In the genomic region with DNA sequence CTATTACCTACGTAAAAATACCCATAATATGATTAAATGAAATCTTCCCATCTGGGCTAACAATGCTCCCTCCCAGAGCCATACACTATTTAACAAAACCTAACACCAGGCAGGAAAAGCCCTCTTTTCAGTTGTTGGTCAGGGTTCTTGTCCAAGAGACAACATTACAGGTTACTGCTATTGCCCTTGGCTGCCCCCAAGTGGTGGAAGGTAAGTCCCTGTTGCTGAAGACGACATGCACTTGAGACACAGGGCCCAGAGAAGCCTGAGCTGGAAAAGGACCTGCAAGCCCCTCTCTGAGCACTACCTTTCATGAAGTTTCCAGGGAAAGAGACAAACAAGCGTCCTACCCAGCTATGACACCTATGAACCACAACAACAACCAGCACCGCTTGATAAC, we compare ENCODE assay signal across 8 mouse cellular contexts. TPM values are rescaled to one million over a fixed set of nuclear protein-coding genes. Genes with fewer than 3 reads are reported as not detected.
A peak's percentile ranks its signal among the peaks of the same experiment; 100 is the strongest.
DNase-seq lines count a peak whose midpoint lies in the region; ATAC-seq and TF ChIP-seq lines count a peak whose summit lies in the region.

No protein-coding gene starts in this region.

- no peaks in the 10 kb centered on the region for H3K9me3 ChIP-seq in ES-E14 (ENCODE audit: control insufficient read depth, insufficient read depth, low read depth, low read length)

- DNase-seq in layer of hippocampus, adult 11-12 months (ENCODE audit: low spot score): peak; percentile 56
- DNase-seq in layer of hippocampus, adult 9-11 months: no peak
- peak; percentile 51 for DNase-seq in ES-E14 (ENCODE audit: low read depth, low spot score)
- DNase-seq in fibroblast of lung, adult 2 months (ENCODE audit: low read depth): peak; percentile 10
- peak; percentile 24 for DNase-seq in liver, adult 2 months (ENCODE audit: extremely low read depth, low read depth, low spot score)
- DNase-seq in retina, postnatal 7 days (ENCODE audit: low read depth, low spot score): peak; percentile 34

- in situ Hi-C loops in ES-E14 (cut with MboI; ENCODE audit: low sequenced_read_pairs in 2 of 2, unreplicated experiment in 2 of 2): no loop called here

- H3K4me1 ChIP-seq in ES-E14 (ENCODE audit: control insufficient read depth in 2 of 2, insufficient read depth in 2 of 2, low read length in 2 of 2, poor library complexity in 1 of 2): no peaks in the 10 kb centered on the region
- H3K4me1 ChIP-seq in bone marrow, adult 2 months (ENCODE audit: control insufficient read depth, insufficient read depth, low read length): no peaks in the 10 kb centered on the region
- H3K4me1 ChIP-seq in liver, adult 2 months (ENCODE audit: control insufficient read depth, insufficient read depth, low read length): no peaks in the 10 kb centered on the region

- H3K27me3 ChIP-seq in liver, adult 2 months (ENCODE audit: control insufficient read depth, insufficient read depth, low read length): no peaks in the 10 kb centered on the region

- peaks cover 16% of the 10 kb centered on the region for H3K36me3 ChIP-seq in ES-E14 (ENCODE audit: control insufficient read depth, insufficient read depth, low read length, poor library complexity, severe bottlenecking)
- peaks cover 30% of the 10 kb centered on the region for H3K36me3 ChIP-seq in liver, adult 2 months (ENCODE audit: control insufficient read depth, insufficient read depth, low read length)

- no peak overlapping the region for H3K9ac ChIP-seq in ES-E14 (ENCODE audit: insufficient read depth, low read depth, low read length, poor library complexity, severe bottlenecking)
- H3K9ac ChIP-seq in liver, adult 2 months (ENCODE audit: low read depth, low read length): no peak overlapping the region

- TF ChIP-seq CTCF in bone marrow, adult 2 months (IDR thresholded peaks at IDR 0.05; ENCODE audit: control insufficient read depth, insufficient read depth, low read length): peak; percentile 59
- peak; percentile 64 for TF ChIP-seq CTCF in liver, adult 2 months (IDR thresholded peaks at IDR 0.05; ENCODE audit: low read depth, low read length)

- H3K27ac ChIP-seq in ES-E14 (ENCODE audit: insufficient read depth, low read depth, low read length, poor library complexity, severe bottlenecking): no peak overlapping the region
- H3K27ac ChIP-seq in bone marrow, adult 2 months (ENCODE audit: control insufficient read depth, insufficient read depth, low read depth, low read length, poor library complexity): no peak overlapping the region
- H3K27ac ChIP-seq in liver, adult 2 months (replicated peaks; ENCODE audit: insufficient read depth, low read depth, low read length): no peak overlapping the region

- H3K79me2 ChIP-seq in liver, adult 2 months (ENCODE audit: control insufficient read depth, insufficient read depth, low read length): no peaks in the 10 kb centered on the region; the same call in 1 of the 2 replicates

- WGBS in bone marrow, adult 2 months: 57% methylated on average over 4 of the region's 4 CpGs
- 74% methylated on average over 4 of the region's 4 CpGs for WGBS in liver, adult 2 months

- no peak overlapping the region for H3K4me3 ChIP-seq in ES-E14 (ENCODE audit: insufficient read depth in 1 of 2, low read depth in 1 of 2, low read length in 2 of 2, poor library complexity in 1 of 2, severe bottlenecking in 1 of 2)
- H3K4me3 ChIP-seq in bone marrow, adult 2 months (replicated peaks; ENCODE audit: control insufficient read depth, low read depth, low read length): no peak overlapping the region
- no peak overlapping the region for H3K4me3 ChIP-seq in liver, adult 2 months (ENCODE audit: insufficient read depth, low read depth, low read length)

- ATAC-seq in inflammation-experienced regulatory T-cells, adult 6 months: no peak

- TF ChIP-seq POLR2A in bone marrow, adult 2 months (IDR thresholded peaks at IDR 0.05; ENCODE audit: borderline replicate concordance, control insufficient read depth, low read depth, low read length): no peak
- TF ChIP-seq POLR2A in liver, adult 2 months (IDR thresholded peaks at IDR 0.05; ENCODE audit: extremely low read depth, insufficient read depth, low read length): no peak

TF ChIP-seq in ES-E14, 5 proteins besides CTCF, POLR2A, EP300 and RAD21:
- TF ChIP-seq MAFK (IDR thresholded peaks at IDR 0.05; ENCODE audit: insufficient read depth, low read depth, low read length) (no peak), CHD2 (IDR thresholded peaks at IDR 0.05; ENCODE audit: low read depth, low read length) (no peak), HCFC1 (IDR thresholded peaks at IDR 0.05; ENCODE audit: borderline replicate concordance, insufficient read depth, low read length) (no peak), ZC3H11A (IDR thresholded peaks at IDR 0.05; ENCODE audit: borderline replicate concordance, low read depth, low read length) (no peak), ZNF384 (IDR thresholded peaks at IDR 0.05; ENCODE audit: low read depth, low read length) (no peak)

RNA-seq across cellular contexts. Expression of a gene that starts 6.5 kb away (rescaled TPM):
- 17.7 and 19.9 TPM in 2 replicates for total RNA-seq in ES-E14 (2012; rRNA removed)
- 3.4 and 9.2 TPM in 2 replicates for polyA plus RNA-seq in bone marrow, adult 2 months (2011; ENCODE audit: insufficient read depth, insufficient read length, low replicate concordance, missing spikeins)
- total RNA-seq in liver, adult 2 months (2014; rRNA removed): 15.4 and 17.8 TPM in 2 replicates
- polyA plus RNA-seq in liver, adult 2 months (2012; rRNA removed): 15.6 and 17.6 TPM in 2 replicates
- polyA plus RNA-seq in inflammation-experienced regulatory T-cells, adult 6 months (2017; shearing (Covaris generic)): 1 to 10 TPM; 4.6 to 9.4 (median 8.5) TPM

RNA-seq across cellular contexts. Expression of a gene that starts 46.0 kb away (rescaled TPM):
- 68.5 and 71.9 TPM in 2 replicates for total RNA-seq in ES-E14 (2012; rRNA removed)
- 23.3 and 35.6 TPM in 2 replicates for polyA plus RNA-seq in bone marrow, adult 2 months (2011; ENCODE audit: insufficient read depth, insufficient read length, low replicate concordance, missing spikeins)
- 6.8 and 7.7 TPM in 2 replicates for total RNA-seq in liver, adult 2 months (2014; rRNA removed)
- 13.5 and 15.5 TPM in 2 replicates for polyA plus RNA-seq in liver, adult 2 months (2012; rRNA removed)
- polyA plus RNA-seq in inflammation-experienced regulatory T-cells, adult 6 months (2017; shearing (Covaris generic)): 1 to 10 TPM in 2 of 3 experiments, under 1 TPM in 1; 0.92 to 1.6 (median 1.1) TPM
